Mouse (Mus musculus) embryonic fibroblast, embryonic 13.5 days (primary cell): ENCODE measurements around the gene Naa16.

Source experiments
- CTCF ChIP-seq: IDR thresholded peaks from 2 replicates; pipeline ENCODE4 v1.5.1; 2011; ENCODE audit warnings: mild to moderate bottlenecking, control low read depth, low read length, moderate library complexity, borderline replicate concordance; ENCODE audit not compliant: insufficient read depth
- POLR2A ChIP-seq: IDR thresholded peaks from 2 replicates; pipeline ENCODE4 v1.6.1; 2011; ENCODE audit warnings: low read depth, mild to moderate bottlenecking, control low read depth, low read length, moderate library complexity

GRCm38 (mm10) chr14:79308364-79308763, 82.2 kb downstream of the Naa16 start:
- TF ChIP-seq CTCF: no peak
- no peak for TF ChIP-seq POLR2A
